Mouse (Mus musculus) heart, postnatal 4 days (tissue): ENCODE measurements at regions not wholly inside any gene's neighbourhood (a gene's known extent, or its start where the extent isn't known, plus 50 kb on each side); places are given as distances from the start of the nearest gene placed in this dataset.

Experiments used
- DNase-seq: peaks from one replicate; pipeline ENCODE4 v3.0.0; 2021

DNA sequence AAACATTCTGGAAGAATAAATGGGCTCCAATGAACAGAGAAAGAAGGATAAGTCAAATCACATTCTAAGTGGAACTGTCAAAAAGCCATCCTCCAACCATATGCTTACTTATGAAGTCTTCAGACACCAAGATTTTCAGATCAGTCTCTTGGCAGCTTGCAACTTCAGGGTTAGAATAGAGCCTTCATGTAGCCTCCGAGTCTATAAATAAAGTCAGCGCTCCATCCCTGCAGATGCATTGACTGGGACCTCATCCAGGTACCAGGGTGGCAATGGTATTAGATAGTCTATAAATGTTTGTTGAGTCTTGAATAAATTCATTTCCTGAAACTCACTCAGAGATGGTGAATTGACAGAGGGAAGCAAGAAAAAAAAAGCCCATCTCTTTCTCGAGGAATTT lies 107.2 kb upstream of the Eepd1 start:
- DNase-seq, result no peak

DNA sequence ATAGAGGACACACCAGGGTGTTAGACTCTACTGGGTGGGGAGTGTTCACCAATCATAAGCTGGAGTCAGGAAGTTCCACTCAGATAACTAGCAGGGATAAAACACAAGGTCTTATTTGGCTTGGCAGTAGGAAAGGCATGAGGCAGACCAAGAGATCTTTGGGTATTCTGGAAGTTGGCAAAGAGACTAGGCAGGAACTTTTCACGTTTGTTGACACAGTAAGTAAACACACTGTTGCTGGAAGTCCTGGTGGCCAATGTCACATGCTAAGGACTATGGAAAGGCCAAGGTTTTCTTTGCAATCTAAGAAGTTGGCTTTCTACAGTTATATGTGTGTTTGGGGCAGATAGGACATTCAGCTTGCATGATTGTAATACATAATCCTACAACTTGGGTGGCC lies 105.1 kb upstream of the Eepd1 start:
- DNase-seq, result no peak

DNA sequence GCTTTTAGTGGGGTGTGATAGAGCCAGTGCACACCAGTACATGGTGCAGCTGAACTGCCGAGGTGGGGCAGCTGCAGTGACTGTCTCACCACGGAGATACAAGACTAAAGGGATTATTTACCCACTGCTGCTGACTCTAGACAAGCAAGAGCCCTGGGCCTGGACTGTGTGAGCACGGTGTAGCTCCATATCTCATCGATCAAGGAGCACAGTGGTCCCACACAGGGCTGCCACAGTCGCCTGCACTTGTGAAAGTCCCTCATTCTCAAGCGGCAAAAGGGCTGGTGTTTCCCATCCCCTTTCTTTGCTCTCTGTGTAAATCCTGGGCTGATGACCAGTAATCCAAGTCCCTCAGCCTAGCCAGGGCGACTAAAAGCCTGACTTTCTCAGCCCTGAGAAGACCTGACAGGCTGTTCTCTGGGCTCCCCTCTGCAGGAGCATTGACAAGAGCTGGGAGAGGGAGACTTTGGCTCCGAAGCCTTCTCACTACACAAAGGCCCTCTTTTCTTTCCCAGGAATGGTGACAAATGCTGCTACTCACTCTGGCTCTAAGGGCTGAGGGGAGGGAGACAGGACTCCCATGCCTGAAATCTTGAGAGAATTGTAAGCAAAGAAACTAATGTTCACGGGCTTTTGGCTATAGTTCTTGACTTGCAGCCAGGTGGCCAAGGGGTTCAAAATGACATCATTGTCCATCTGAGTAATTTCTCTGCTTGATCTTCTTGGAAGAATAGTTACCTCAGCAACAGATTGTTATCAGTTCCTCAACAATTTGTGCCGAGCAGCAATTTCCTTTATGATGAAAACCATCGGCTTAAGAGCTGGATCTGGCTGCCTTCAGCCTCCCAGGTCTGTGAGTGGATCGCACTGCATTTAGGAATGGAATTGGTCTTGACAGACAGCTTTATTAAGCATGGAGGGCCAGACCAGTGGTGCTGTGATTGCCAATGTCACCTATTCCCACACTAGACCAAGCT lies 103.3 kb upstream of the Eepd1 start:
- peak; percentile 44 for DNase-seq

DNA sequence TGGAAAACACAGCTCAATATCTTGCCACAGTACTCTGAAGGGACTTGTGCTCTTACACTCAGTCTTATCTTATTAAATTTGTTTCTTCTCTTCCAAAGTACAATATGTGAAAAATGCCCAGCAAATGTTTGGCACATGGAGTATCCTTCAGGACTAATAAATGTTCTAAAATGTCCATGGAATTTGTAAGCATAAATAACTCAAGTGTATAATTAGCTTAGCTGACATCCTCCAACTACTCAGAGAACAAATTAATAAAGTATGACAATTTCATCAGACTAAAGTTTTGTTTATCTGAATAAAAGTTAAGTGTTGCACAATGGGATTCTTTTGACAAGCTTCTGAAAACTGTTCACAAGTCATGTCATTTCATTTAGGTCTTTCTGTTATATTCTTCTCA lies 96.0 kb upstream of the Eepd1 start:
- DNase-seq, result no peak

DNA sequence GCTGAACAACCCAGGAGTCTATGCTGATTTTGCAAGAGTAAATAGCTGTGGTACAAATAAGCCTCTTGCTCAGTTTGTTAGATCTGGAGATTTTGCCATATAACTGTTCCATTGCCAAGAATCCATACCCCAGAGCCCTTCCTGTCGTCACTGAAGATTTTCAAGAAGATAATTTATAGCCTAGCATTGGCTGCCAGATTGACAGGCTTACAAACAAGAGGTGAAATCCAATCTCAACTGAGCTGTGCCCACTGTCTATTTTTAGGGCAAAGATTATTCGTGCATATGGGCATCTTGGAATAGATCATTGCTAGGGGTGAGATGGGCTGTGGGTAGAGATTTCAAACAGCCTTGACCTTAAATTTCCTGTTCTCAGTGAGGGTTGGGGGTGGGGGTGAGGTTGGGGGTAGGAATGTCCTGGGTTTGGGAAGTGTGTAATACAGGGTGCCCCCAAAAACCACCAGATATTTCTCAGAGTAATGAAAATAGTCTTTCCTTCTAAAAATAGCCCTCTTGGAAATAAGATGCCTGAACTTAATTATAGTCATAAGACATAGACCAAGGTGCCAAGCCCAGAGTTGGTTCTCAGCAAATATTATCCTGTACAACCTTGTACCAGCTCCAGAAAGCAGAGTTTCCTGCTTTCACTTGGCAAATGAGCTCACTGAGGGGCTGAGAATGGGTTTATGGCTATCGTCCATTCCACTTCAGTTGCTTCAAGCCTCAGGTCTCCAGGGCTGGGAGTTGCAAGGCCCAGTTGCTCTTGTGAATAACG lies 93.3 kb upstream of the Eepd1 start:
- no peak for DNase-seq

DNA sequence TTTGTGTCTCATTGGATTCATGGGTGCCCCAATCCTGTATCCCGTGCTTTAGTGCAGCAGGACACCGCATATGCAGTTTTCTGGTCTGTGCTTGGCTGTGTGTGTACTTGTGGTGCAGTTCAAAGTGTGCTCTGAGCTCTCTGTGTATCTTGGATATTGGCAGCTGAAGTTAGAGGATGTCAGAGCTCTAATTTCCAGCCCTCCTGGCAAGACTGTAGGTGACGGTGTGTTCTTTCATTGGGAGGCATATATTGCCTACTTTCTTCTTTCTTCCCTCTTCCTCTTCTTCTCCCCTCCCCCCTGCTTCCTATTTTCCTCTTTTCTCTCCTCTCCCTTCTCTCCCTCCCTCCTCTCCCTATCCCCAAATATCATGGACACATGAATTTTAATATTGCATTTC lies 92.0 kb upstream of the Eepd1 start:
- DNase-seq, result no peak

DNA sequence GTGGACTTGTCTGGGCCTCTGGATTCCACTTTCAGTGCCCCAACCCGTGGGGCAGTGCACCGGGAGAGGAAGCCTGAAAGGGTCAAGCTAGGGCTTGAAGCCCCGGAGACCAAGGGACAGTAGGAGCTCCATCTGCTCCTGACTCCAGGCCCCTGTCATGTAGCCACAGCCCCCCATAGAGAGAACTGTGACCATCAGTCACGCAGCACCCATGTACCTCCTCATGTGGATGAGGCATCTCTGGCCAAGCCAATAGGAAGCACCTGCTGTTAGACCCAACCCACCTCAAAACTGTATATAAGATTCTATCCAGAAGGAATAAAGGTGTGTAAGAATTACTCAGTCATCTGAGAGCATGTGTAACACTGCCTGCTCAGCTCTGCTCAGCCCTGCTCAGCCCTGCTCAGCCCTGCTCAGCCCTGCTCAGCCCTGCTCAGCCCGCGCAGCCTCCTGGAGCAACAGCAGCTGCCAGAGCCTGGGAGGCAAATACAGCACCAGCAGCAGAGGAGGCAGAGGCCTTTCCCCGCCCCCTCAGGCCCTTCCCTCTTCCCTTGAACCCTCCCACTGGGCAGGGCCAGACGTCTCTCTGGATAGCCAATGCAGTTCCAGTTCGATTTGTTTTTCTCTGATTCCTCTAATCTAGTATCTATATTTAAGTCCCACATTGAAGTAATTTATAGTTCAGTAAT lies 80.6 kb upstream of the Eepd1 start:
- DNase-seq, result peak; percentile 12

DNA sequence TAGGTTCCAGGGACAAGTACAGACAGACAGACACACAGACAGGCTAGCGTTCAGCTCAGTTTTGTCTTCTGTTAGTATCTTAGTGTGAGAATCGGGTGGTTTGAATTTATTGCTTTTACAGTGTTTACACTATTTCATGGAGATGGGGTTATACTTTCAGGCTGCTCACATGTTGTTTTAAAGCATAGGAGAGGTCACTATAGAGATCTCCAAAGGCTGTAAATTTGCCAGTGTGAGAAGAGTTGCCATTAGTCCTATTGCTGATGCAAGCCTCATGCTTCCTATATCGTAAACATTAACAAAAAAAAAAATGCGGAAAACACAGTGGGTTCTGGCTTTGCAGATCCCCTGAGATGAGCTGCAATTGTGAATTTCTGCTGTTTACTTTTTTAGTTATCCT lies 75.5 kb upstream of the Eepd1 start:
- no peak for DNase-seq

DNA sequence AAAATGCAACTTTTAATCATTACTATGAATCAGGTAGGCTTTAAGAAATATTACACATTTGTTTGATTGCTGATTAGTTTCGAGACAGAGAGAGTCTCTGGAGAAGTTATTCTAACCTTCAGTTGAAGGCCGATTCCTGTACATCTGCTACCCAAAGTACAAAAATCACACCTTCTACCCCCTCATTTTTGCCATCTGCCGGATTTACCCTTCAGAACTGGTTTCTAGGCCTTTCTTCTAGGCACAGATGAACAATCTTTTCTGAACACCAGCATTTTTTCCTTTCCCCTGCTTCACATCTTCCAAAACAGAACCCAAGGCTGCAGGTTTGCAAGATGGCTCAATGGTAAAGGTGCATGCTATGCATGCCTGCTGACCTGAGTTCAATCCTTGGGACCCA lies 72.8 kb upstream of the Eepd1 start:
- no peak for DNase-seq

DNA sequence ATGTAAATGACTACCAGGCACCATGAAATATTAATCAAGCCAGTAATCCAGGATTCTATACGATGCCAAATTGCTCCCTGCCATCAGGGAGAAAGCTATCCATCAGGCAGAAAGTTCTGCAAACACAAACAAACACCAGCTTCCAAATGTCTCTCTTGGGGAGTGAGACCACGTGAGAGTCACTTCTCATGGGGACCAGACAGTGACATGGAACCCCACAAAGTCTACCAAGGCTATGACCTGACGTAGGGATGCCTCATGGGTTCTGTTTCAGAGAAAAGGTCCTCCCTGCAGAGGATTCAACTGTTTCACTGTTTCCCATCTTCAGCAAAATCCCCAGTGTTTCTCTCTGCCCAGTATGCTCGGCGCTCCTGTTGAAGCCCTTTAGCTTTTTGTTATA lies 71.6 kb upstream of the Eepd1 start:
- no peak for DNase-seq

DNA sequence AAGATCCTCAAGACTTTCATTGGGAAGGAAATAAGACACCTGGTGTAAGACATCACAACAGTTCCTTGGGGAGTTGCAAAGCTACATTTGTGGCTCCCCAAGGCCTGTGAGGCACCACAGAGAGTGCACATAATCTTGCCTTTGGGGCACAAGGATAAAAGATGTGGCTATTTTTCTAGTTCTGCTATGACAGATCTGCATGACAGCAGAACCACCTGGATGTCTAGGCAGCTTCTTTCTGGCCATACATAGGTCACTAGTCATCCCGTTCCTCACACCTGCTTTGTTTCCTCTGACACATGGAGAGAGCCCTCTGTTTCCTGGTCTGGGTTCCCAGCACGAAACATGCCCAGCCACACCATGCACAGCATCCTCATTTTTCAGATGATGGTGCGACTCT lies 67.5 kb upstream of the Eepd1 start:
- DNase-seq, result no peak

DNA sequence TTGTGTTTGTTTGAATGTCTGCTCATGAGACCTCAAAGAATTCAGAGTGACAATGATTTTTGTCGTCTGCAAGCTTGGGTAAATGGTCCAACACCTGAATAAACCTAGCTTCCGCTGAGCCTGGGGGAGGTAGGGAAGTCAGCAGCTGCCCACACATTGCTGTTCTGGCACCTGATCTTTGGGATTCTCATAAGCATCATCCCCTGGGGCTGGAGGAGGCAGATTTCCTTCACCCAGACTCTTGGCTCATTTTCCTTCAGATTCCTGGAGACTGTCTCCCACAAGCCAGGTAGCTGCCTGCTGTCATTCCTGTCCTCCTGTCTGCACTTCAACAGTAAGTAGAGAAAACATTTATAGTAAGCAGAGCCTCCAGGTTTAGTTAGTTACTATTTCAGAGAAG lies 67.0 kb upstream of the Eepd1 start:
- DNase-seq, result no peak

DNA sequence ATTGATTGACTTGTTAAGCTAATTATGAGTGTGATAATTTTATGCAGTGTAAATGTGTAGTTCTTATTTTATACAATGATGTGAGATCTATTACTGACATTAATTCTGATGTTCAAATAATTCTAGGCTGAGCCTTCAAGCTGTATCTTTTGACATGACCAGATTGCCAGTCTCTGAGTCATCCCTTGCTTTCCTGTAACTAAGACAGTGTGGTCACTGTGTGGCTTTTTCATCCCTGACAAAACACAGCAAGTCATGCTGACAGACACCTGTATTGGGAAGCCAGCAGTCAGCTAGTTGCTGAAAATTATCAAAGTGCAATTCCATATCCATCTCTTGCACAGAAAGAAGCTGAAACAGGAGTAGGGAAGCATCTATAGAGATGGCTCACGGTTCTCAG lies 54.4 kb upstream of the Eepd1 start:
- no peak for DNase-seq

DNA sequence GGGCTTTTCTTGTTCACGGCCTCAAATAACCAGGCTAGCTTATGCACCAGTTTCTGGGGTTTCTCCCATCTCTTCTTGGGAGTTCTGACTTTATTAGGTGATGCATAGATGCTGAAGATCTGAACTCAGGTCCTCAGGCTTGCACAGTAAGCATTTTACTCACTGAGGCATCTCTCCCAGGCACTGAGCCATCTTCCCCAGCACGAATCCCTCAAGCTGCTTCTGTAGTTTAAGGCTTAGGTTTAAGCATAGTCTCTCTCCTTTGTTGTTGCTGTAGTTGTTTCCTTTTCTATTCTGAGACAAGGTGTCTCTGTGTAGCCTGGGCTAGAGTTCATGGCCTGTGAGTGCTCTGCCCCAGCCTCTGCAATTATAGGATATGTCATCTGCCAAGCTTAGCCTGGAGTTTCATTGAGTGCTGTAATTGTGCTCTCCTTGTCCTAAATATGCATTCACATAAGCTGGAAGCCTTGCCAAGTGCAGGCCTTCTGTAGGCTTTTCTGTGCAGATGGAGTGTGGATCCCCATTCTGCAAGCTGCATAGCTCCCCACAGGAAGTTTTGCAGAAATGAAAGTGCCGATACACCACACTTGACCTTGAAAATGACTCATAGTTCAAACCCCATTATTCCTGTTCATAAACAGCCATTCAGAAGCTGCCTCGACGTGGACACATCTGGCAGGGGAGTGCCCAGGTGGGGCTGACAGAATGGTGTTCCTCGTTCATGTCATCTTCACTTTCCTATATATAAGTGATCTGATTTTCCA lies 51.7 kb upstream of the Eepd1 start:
- DNase-seq, result no peak
